ENCODE assay signal across 8 mouse cellular contexts in the genomic region with DNA sequence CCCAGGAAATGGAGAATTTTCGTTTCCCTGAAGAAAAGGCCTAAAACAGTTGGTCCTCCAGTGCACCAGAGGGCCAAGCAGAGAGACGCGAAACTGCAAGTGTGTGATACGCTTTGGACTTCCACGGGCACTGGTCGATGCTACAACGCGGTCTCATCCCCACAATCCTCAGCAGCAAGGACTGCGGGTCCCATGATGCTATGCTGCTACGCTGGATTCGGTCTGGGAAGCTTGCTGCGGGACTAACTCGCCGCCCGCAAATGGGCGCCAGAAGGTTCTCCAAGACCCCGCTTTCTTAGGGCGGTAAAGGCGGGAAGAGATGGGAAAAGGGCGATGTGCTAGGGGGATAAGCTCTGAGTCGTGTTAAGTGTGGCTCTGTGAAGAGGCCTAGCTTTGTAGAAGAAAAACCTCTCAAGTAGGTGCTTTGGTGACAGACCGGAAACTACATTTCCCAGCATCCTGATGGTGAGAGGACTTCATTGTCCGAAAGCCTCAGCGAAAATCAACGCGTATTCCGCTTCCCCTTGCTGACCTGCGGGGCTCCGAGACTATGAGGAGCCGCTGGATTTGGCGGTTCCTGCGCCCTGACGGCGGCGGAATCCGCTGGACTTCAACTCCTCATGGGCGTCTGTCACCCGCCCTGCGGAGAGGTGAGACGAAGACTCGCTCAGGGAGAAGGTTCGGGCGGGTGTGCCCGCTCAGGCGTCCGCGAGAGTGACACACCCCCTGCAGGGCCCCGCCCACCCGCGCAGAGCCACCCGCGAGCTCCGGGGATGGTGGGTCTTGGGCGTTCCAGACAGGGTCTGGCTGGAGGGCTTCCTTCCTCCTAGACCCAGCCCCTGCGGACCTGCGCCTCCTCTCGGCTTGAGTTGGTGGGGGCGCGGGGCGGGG. TPM values are rescaled to one million over a fixed set of nuclear protein-coding genes. Genes with fewer than 3 reads are reported as not detected.
A peak's percentile ranks its signal among the peaks of the same experiment; 100 is the strongest.
DNase-seq lines count a peak whose midpoint lies in the region; ATAC-seq and TF ChIP-seq lines count a peak whose summit lies in the region.

A gene (plus strand): TSS at position 164 of the 891 bp plus-strand sequence.

- peak within 1 kb of the TSS; percentile 59 for H3K4me2 ChIP-seq in forebrain, embryonic 13.5 days
- peak within 1 kb of the TSS; percentile 73 for H3K4me2 ChIP-seq in heart, postnatal 0 days (ENCODE audit: low read depth, low read length)
- H3K4me2 ChIP-seq in liver, embryonic 14.5 days (ENCODE audit: low read depth): peak within 1 kb of the TSS; percentile 71
- peak within 1 kb of the TSS; percentile 55 for H3K4me2 ChIP-seq in stomach, embryonic 15.5 days

- WGBS in forebrain, embryonic 13.5 days: under 1% methylated on average over 59 of the region's 60 CpGs
- under 1% methylated on average over 60 of the region's 60 CpGs for WGBS in heart, postnatal 0 days
- WGBS in liver, embryonic 14.5 days (ENCODE audit: insufficient replicate concordance): under 1% methylated on average over 60 of the region's 60 CpGs
- WGBS in stomach, embryonic 15.5 days: under 1% methylated on average over 60 of the region's 60 CpGs

- peak within 1 kb of the TSS; percentile 91 for H3K4me3 ChIP-seq in E14TG2a.4 (replicated peaks; ENCODE audit: low read length)
- H3K4me3 ChIP-seq in forebrain, embryonic 13.5 days: peak within 1 kb of the TSS; percentile 73
- H3K4me3 ChIP-seq in heart, postnatal 0 days (ENCODE audit: low read depth, low read length): peak within 1 kb of the TSS; percentile 74
- H3K4me3 ChIP-seq in liver, embryonic 14.5 days (ENCODE audit: insufficient read depth in 1 of 2, low read depth in 2 of 2, low read length in 2 of 2): peak within 1 kb of the TSS; percentile 80 to 91
- H3K4me3 ChIP-seq in stomach, embryonic 15.5 days (replicated peaks): peak within 1 kb of the TSS; percentile 92

- H3K9ac ChIP-seq in forebrain, embryonic 13.5 days: peak within 1 kb of the TSS; percentile 70
- H3K9ac ChIP-seq in heart, postnatal 0 days (replicated peaks; ENCODE audit: low read depth, low read length): peak within 1 kb of the TSS; percentile 68
- H3K9ac ChIP-seq in liver, embryonic 14.5 days (replicated peaks): peak within 1 kb of the TSS; percentile 80
- peak within 1 kb of the TSS; percentile 52; the same call in 1 of the 2 replicates for H3K9ac ChIP-seq in stomach, embryonic 15.5 days

- TF ChIP-seq CTCF in E14TG2a.4 (conservative IDR thresholded peaks at IDR 0.05; ENCODE audit: low read length): no peak
- TF ChIP-seq CTCF in heart, postnatal 0 days (IDR thresholded peaks at IDR 0.05; ENCODE audit: low read depth): peak; percentile 49
- TF ChIP-seq CTCF in liver, embryonic 14.5 days (IDR thresholded peaks at IDR 0.05; ENCODE audit: low read depth): peak; percentile 57

- peaks cover 24% of the 10 kb centered on the region for H3K9me3 ChIP-seq in E14TG2a.4 (ENCODE audit: low read length)
- no peaks in the 10 kb centered on the region for H3K9me3 ChIP-seq in forebrain, embryonic 13.5 days (replicated peaks)
- H3K9me3 ChIP-seq in heart, postnatal 0 days (replicated peaks; ENCODE audit: control insufficient read depth, low read length): no peaks in the 10 kb centered on the region
- no peaks in the 10 kb centered on the region for H3K9me3 ChIP-seq in liver, embryonic 14.5 days (ENCODE audit: control insufficient read depth, low read length)
- no peaks in the 10 kb centered on the region for H3K9me3 ChIP-seq in stomach, embryonic 15.5 days

- H3K4me1 ChIP-seq in E14TG2a.4 (replicated peaks; ENCODE audit: low read depth, low read length): peaks cover 11% of the 10 kb centered on the region
- H3K4me1 ChIP-seq in forebrain, embryonic 13.5 days: peaks cover 8% of the 10 kb centered on the region
- peaks cover 5% of the 10 kb centered on the region; the same call in 1 of the 2 replicates for H3K4me1 ChIP-seq in heart, postnatal 0 days (ENCODE audit: control insufficient read depth, insufficient read depth)
- peaks cover 18 to 20% of the 10 kb centered on the region in 2 experiments for H3K4me1 ChIP-seq in liver, embryonic 14.5 days (replicated peaks; ENCODE audit: control insufficient read depth in 2 of 2, insufficient read depth in 2 of 2, low read length in 1 of 2)
- no peaks in the 10 kb centered on the region for H3K4me1 ChIP-seq in stomach, embryonic 15.5 days

- TF ChIP-seq EP300 in heart, postnatal 0 days (IDR thresholded peaks at IDR 0.05; ENCODE audit: low read depth): no peak; the same call in none of the 2 replicates
- no peak for TF ChIP-seq EP300 in liver, embryonic 14.5 days (IDR thresholded peaks at IDR 0.05; ENCODE audit: low read depth)

- peaks cover 8% of the 10 kb centered on the region for H3K36me3 ChIP-seq in E14TG2a.4 (ENCODE audit: insufficient read depth, low read length)
- peaks cover 8% of the 10 kb centered on the region; the same call in 1 of the 2 replicates for H3K36me3 ChIP-seq in forebrain, embryonic 13.5 days (ENCODE audit: poor library complexity, severe bottlenecking)
- no peaks in the 10 kb centered on the region for H3K36me3 ChIP-seq in heart, postnatal 0 days (replicated peaks; ENCODE audit: control insufficient read depth, insufficient read depth, low read length)
- H3K36me3 ChIP-seq in liver, embryonic 14.5 days (replicated peaks; ENCODE audit: control insufficient read depth, insufficient read depth, low read depth): no peaks in the 10 kb centered on the region
- H3K36me3 ChIP-seq in stomach, embryonic 15.5 days: no peaks in the 10 kb centered on the region

- DNase-seq in cerebellum, adult 11 months: peak; percentile 85
- peak; percentile 97 for DNase-seq in heart, postnatal 0 days (ENCODE audit: low spot score)
- DNase-seq in kidney, postnatal 36 days: peak; percentile 87 to 94
- DNase-seq in liver, embryonic 14.5 days (ENCODE audit: low read depth in 3 of 3, low spot score in 3 of 3): peak; percentile 76 to 84 (median 77)
- DNase-seq in neural tube, embryonic 10.5 days (ENCODE audit: extremely low spot score, low spot score): peak; percentile 92

- peak within 1 kb of the TSS; percentile 92 for H3K27ac ChIP-seq in forebrain, embryonic 13.5 days
- peak within 1 kb of the TSS; percentile 89 for H3K27ac ChIP-seq in heart, postnatal 0 days (ENCODE audit: low read depth)
- peak within 1 kb of the TSS; percentile 55 for H3K27ac ChIP-seq in liver, embryonic 14.5 days
- H3K27ac ChIP-seq in stomach, embryonic 15.5 days: peak within 1 kb of the TSS; percentile 98

- no peaks in the 10 kb centered on the region for H3K27me3 ChIP-seq in E14TG2a.4 (ENCODE audit: insufficient read depth, low read length)
- no peaks in the 10 kb centered on the region for H3K27me3 ChIP-seq in forebrain, embryonic 13.5 days
- no peaks in the 10 kb centered on the region for H3K27me3 ChIP-seq in heart, postnatal 0 days (ENCODE audit: control insufficient read depth, insufficient read depth, low read length)
- H3K27me3 ChIP-seq in liver, embryonic 14.5 days (ENCODE audit: control insufficient read depth, insufficient read depth, low read length): no peaks in the 10 kb centered on the region
- no peaks in the 10 kb centered on the region for H3K27me3 ChIP-seq in stomach, embryonic 15.5 days (replicated peaks)

- peak; percentile 97 for ATAC-seq in forebrain, embryonic 13.5 days
- ATAC-seq in heart, postnatal 0 days (ENCODE audit: insufficient read depth, low read depth): peak; percentile 95
- ATAC-seq in liver, embryonic 14.5 days (ENCODE audit: insufficient read depth): peak; percentile 86
- ATAC-seq in stomach, embryonic 15.5 days (ENCODE audit: insufficient read depth, low FRiP score, low read depth): peak; percentile 96

RNA-seq across cellular contexts. Expression of the gene that starts here (rescaled TPM):
- polyA plus RNA-seq in forebrain, embryonic 13.5 days (2015; fragmentation: Nextera tagmentation; extraction: Ambion mirVana): 73.3 and 76.1 TPM in 2 replicates
- total RNA-seq in heart, postnatal 0 days (2014; rRNA removed; ENCODE audit: low replicate concordance): 13.8 and 36.2 TPM in 2 replicates
- polyA plus RNA-seq in heart, postnatal 0 days (2015; fragmentation: Nextera tagmentation; extraction: Ambion mirVana): 62.0 and 63.9 TPM in 2 replicates
- polyA plus RNA-seq in liver, embryonic 14.5 days (2012; rRNA removed): 4.2 and 8.3 TPM in 2 replicates
- polyA plus RNA-seq in liver, embryonic 14.5 days (2014; fragmentation: Nextera tagmentation; extraction: Ambion mirVana): 13.6 and 15.5 TPM in 2 replicates
- 45.2 and 47.8 TPM in 2 replicates for polyA plus RNA-seq in stomach, embryonic 15.5 days (2015; fragmentation: Nextera tagmentation; extraction: Ambion mirVana)

Comparison
In these comparisons a context has a peak if more than half of its experiments do, and no peak if none do; other contexts are left out.
1. Peak in every context shown above with its lines: DNase-seq, ATAC-seq, H3K4me3 ChIP-seq and H3K27ac ChIP-seq.